Mouse (Mus musculus) hindbrain, postnatal 0 days (tissue): ENCODE results near the gene Cilp2. TPM values are rescaled to one million over a fixed set of nuclear protein-coding genes. Genes with fewer than 3 reads are reported as not detected.

ENCODE experiments used
- ATAC-seq: fragments of 200-750 bp; cut with Nextera tagmentation; 2 replicates; pipeline ENCODE4 v1.8.0; 2017; ENCODE audit warnings: mild to moderate bottlenecking, moderate TSS enrichment, moderate library complexity
- DNase-seq: peaks from one replicate; pipeline ENCODE4 v3.0.0-alpha.2; 2015; ENCODE audit warnings: low spot score
- H3K27ac ChIP-seq: fragments of 300-500 bp; sonication (generic); 2 replicates; pipeline ENCODE4 v1.5.1; 2014; ENCODE audit warnings: mild to moderate bottlenecking
- H3K27me3 ChIP-seq: fragments of 300-500 bp; sonication (generic); 2 replicates; pipeline ENCODE4 v1.6.1; 2014; ENCODE audit warnings: low read length, mixed read lengths; ENCODE audit not compliant: insufficient read depth
- H3K36me3 ChIP-seq: fragments of 300-500 bp; sonication (generic); 2 replicates; pipeline ENCODE4 v1.6.1; 2014; ENCODE audit warnings: low read length, mixed read lengths; ENCODE audit not compliant: insufficient read depth
- H3K4me1 ChIP-seq: fragments of 300-500 bp; sonication (generic); 2 replicates; pipeline ENCODE4 v1.6.1; 2014; ENCODE audit warnings: antibody characterized with exemption, low read length, mixed read lengths; ENCODE audit not compliant: insufficient read depth
- H3K4me2 ChIP-seq: fragments of 300-500 bp; sonication (generic); 2 replicates; pipeline ENCODE4 v1.6.1; 2014; ENCODE audit warnings: low read depth, mild to moderate bottlenecking, low read length, moderate library complexity, mixed read lengths
- H3K4me3 ChIP-seq: fragments of 300-500 bp; sonication (generic); 2 replicates; pipeline ENCODE4 v1.5.1; 2014; ENCODE audit warnings: low read length
- H3K9ac ChIP-seq: fragments of 300-500 bp; sonication (generic); replicated peaks from 2 replicates; pipeline ENCODE4 v1.6.1; 2014; ENCODE audit warnings: mild to moderate bottlenecking, low read length, moderate library complexity, mixed read lengths
- H3K9me3 ChIP-seq: fragments of 300-500 bp; sonication (generic); 2 replicates; pipeline ENCODE4 v1.6.1; 2016; ENCODE audit warnings: low read length, mixed read lengths
- CTCF ChIP-seq: IDR thresholded peaks from 2 replicates; pipeline ENCODE4 v1.5.1; 2016; ENCODE audit warnings: antibody characterized with exemption, control low read depth, low read depth
- WGBS: fragments of 180-500 bp; shearing (Covaris S2); extraction: QIAGEN DNeasy Blood & Tissue Kit; methylation state at CpG from one replicate; pipeline ENCODE4 v1.1.7; 2014; 5-methylcytosine and 5-hydroxymethylcytosine counted together
- polyA plus RNA-seq: library from polyadenylated mRNA; unstranded; fragments of >200 nt; fragmentation: Nextera tagmentation; extraction: Ambion mirVana; gene quantifications from 2 replicates; pipeline ENCODE4 v1.2.1, GENCODE M21; 2015
- total RNA-seq: library from RNA; depleted of rRNA; stranded (reverse); fragments of >200 nt; gene quantifications from 2 replicates; pipeline ENCODE4 v1.2.3, GENCODE M21; 2014

Cilp2 gene
- total and polyA plus RNA-seq, 2 experiments from 2014 or later: 7.2 to 14.3 TPM

- H3K36me3 ChIP-seq: no peaks in the 10 kb centered on the region
- no peak overlapping the region for H3K4me3 ChIP-seq
- WGBS: 87% methylated on average over 4 of the region's 4 CpGs
- no peaks in the 10 kb centered on the region for H3K9me3 ChIP-seq
- no peak overlapping the region for H3K27ac ChIP-seq
- TF ChIP-seq CTCF: no peak
- no peak overlapping the region for H3K4me2 ChIP-seq
- H3K27me3 ChIP-seq: peaks cover 22% of the 10 kb centered on the region
- no peak for ATAC-seq
- H3K4me1 ChIP-seq: no peaks in the 10 kb centered on the region
- no peak for DNase-seq
- H3K9ac ChIP-seq: no peak overlapping the region
These were observed 10.1 kb downstream of the Cilp2 start for GRCm38 (mm10) chr8:69877396-69877795.

DNA sequence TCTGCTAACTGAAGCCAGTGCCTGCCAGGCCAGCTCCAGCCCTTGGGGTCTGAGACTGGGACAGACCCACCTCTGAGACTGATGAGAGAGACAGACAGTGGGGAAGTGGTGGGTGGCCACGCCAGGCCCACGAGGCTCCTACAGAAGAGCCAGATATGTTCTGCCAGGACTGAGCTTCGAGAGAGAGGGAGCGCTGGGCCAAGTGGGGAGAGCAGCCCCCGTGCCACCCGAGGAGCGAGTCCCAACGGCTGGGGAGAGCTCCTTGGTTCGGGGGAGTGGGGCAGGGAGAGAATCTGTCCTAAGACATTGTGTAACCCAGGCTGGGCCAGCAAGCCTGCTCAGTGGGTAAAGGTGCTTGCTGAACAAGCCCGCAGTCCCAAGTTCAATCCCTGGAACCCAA is 10.5 kb downstream of the Cilp2 start:
- DNase-seq: no peak
- TF ChIP-seq CTCF: no peak
- Histone ChIP-seq H3K27me3 (peaks cover 19% of the 10 kb centered on the region), H3K4me1 (no peaks in the 10 kb centered on the region), H3K36me3 (no peaks in the 10 kb centered on the region), H3K4me2 (no peak overlapping the region), H3K9me3 (no peaks in the 10 kb centered on the region), H3K9ac (no peak overlapping the region), H3K27ac (no peak overlapping the region), H3K4me3 (no peak overlapping the region)
- no peak for ATAC-seq
- WGBS: 79% methylated on average over 10 of the region's 10 CpGs

- Histone ChIP-seq H3K9me3 (no peaks in the 10 kb centered on the region), H3K27ac (no peak overlapping the region), H3K4me3 (no peak overlapping the region), H3K9ac (no peak overlapping the region), H3K4me1 (no peaks in the 10 kb centered on the region), H3K27me3 (peaks cover 10% of the 10 kb centered on the region; the same call in 1 of the 2 replicates), H3K4me2 (no peak overlapping the region), H3K36me3 (no peaks in the 10 kb centered on the region)
- no peak for ATAC-seq
- TF ChIP-seq CTCF: no peak
- DNase-seq: no peak
- WGBS: 45% methylated on average over 10 of the region's 10 CpGs
These were observed 11.4 kb downstream of the Cilp2 start for GRCm38 (mm10) chr8:69876097-69876496.

DNA sequence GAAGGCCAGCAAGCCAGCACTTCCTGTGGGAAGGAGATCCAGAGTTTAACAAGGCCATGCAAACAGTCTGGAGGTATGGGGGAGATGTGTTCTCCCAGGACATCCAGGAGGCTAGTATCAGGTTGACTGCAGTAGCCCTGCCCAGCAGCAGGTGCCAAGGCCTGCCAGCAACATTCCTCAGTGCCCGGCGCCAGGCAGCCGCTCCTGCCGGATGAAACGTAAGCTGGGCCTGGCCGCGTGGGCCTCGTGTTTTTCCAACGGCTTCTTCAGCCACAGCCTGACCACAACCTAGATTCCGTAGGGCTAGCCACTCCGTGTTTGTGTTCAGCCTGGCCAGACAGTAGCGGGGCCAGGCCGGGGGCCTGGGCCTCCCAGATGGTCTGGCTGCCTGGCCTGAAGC is 12.8 kb downstream of the Cilp2 start:
- H3K27ac ChIP-seq: no peak overlapping the region
- no peak for ATAC-seq
- DNase-seq: no peak
- no peaks in the 10 kb centered on the region for H3K27me3 ChIP-seq
- 80% methylated on average over 13 of the region's 13 CpGs for WGBS
- H3K9me3 ChIP-seq: no peaks in the 10 kb centered on the region
- no peak overlapping the region for H3K4me2 ChIP-seq
- no peak overlapping the region for H3K9ac ChIP-seq
- no peak overlapping the region for H3K4me3 ChIP-seq
- H3K36me3 ChIP-seq: no peaks in the 10 kb centered on the region
- TF ChIP-seq CTCF: no peak
- H3K4me1 ChIP-seq: no peaks in the 10 kb centered on the region

DNA sequence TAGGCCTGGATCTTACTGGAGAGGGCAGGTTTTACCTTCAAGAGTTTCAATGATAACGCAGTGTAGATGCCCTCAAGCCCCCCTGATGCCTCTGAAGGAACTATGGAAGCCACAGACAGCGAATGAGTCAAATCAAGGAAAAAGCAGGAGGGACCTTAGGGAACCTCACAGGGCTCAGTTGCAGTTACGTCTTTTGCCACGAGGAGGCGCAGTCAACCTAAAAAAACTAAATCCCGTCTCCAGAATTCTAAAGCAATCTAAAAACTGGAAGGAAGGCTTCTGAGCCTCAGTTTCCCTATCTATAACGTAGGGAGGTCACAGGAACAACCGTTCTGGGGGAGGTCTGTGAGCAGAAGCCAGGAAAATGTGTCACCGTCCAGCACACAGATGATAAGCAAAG is 13.3 kb downstream of the Cilp2 start:
- no peaks in the 10 kb centered on the region for H3K36me3 ChIP-seq
- H3K4me2 ChIP-seq: no peak overlapping the region
- no peak overlapping the region for H3K4me3 ChIP-seq
- TF ChIP-seq CTCF: peak; percentile 83
- peak; percentile 80 for DNase-seq
- no peak for ATAC-seq
- no peaks in the 10 kb centered on the region for H3K4me1 ChIP-seq
- H3K9me3 ChIP-seq: no peaks in the 10 kb centered on the region
- no peak overlapping the region for H3K9ac ChIP-seq
- no peak overlapping the region for H3K27ac ChIP-seq
- WGBS: 13% methylated on average over 9 of the region's 9 CpGs
- H3K27me3 ChIP-seq: no peaks in the 10 kb centered on the region

GRCm38 (mm10) chr8:69870907-69871306 is 16.6 kb downstream of the Cilp2 start:
- Histone ChIP-seq H3K4me1 (no peaks in the 10 kb centered on the region), H3K27ac (no peak overlapping the region), H3K27me3 (no peaks in the 10 kb centered on the region), H3K36me3 (no peaks in the 10 kb centered on the region), H3K9me3 (no peaks in the 10 kb centered on the region), H3K9ac (no peak overlapping the region), H3K4me2 (no peak overlapping the region), H3K4me3 (no peak overlapping the region)
- no peak for TF ChIP-seq CTCF
- 89% methylated on average over 6 of the region's 6 CpGs for WGBS
- ATAC-seq: no peak
- no peak for DNase-seq

- Histone ChIP-seq H3K27me3 (no peaks in the 10 kb centered on the region), H3K27ac (no peak overlapping the region), H3K4me1 (no peaks in the 10 kb centered on the region), H3K4me3 (no peak overlapping the region), H3K9ac (no peak overlapping the region), H3K4me2 (no peak overlapping the region), H3K36me3 (no peaks in the 10 kb centered on the region), H3K9me3 (no peaks in the 10 kb centered on the region)
- TF ChIP-seq CTCF: no peak
- DNase-seq (no peak), ATAC-seq (no peak)
- WGBS: 84% methylated on average over 11 of the region's 11 CpGs
These were observed 17.3 kb downstream of the Cilp2 start for GRCm38 (mm10) chr8:69870003-69870765.
